Mouse (Mus musculus): Measurements from ENCODE around the gene Ankrd26. TPM values are rescaled to one million over a fixed set of nuclear protein-coding genes. Genes with fewer than 3 reads are reported as not detected.

Ankrd26 gene
- polyA plus RNA-seq, 1 experiment from 2014 or later = 7.1 TPM

- peak within 1 kb of the TSS; percentile 77 for H3K27ac ChIP-seq
- peak; percentile 93 for ATAC-seq (replicated peaks; ENCODE audit: insufficient number of reproducible peaks, insufficient read depth, low FRiP score, low read depth)
- H3K9me3 ChIP-seq (replicated peaks) = no peaks in the 10 kb centered on the region
- peaks cover 7% of the 10 kb centered on the region; the same call in 1 of the 2 replicates for H3K4me1 ChIP-seq (replicated peaks)
- peak within 1 kb of the TSS; percentile 78 for H3K4me2 ChIP-seq
- under 1% methylated on average over 41 of the region's 57 CpGs for WGBS
- peak within 1 kb of the TSS; percentile 76 for H3K4me3 ChIP-seq
- H3K27me3 ChIP-seq = no peaks in the 10 kb centered on the region
- H3K9ac ChIP-seq = peak within 1 kb of the TSS; percentile 76
- peaks cover 7% of the 10 kb centered on the region; the same call in 1 of the 2 replicates for H3K36me3 ChIP-seq
These were observed 82.9 kb downstream of the Ankrd26 start, which contains the start of gene Zfp9 for GRCm38 (mm10) chr6:118478957-118479708. TSS of gene Zfp9 (minus strand) at chr6:118479320.

GRCm38 (mm10) chr6:118477875-118478785 is 83.9 kb downstream of the Ankrd26 start:
- Histone ChIP-seq H3K4me2 (peak overlapping the region; percentile 78), H3K27ac (no peak overlapping the region), H3K9ac (peak overlapping the region; percentile 76), H3K27me3 (no peaks in the 10 kb centered on the region), H3K4me1 (replicated peaks) (peaks cover 7% of the 10 kb centered on the region; the same call in 1 of the 2 replicates), H3K36me3 (peaks cover 7% of the 10 kb centered on the region; the same call in 1 of the 2 replicates), H3K9me3 (replicated peaks) (no peaks in the 10 kb centered on the region), H3K4me3 (peak overlapping the region; percentile 76)
- no peak for ATAC-seq (replicated peaks; ENCODE audit: insufficient number of reproducible peaks, insufficient read depth, low FRiP score, low read depth)
- WGBS = 41% methylated on average over 10 of the region's 10 CpGs

- H3K4me3 ChIP-seq = no peak overlapping the region
- H3K27ac ChIP-seq = no peak overlapping the region
- peaks cover 43% of the 10 kb centered on the region for H3K36me3 ChIP-seq
- no peaks in the 10 kb centered on the region for H3K27me3 ChIP-seq
- H3K9me3 ChIP-seq (replicated peaks) = no peaks in the 10 kb centered on the region
- WGBS = 85% methylated on average over 15 of the region's 15 CpGs
- no peak for ATAC-seq (replicated peaks; ENCODE audit: insufficient number of reproducible peaks, insufficient read depth, low FRiP score, low read depth)
- H3K9ac ChIP-seq = no peak overlapping the region
- no peaks in the 10 kb centered on the region for H3K4me1 ChIP-seq (replicated peaks)
- no peak overlapping the region for H3K4me2 ChIP-seq
These were observed 99.8 kb downstream of the Ankrd26 start for GRCm38 (mm10) chr6:118462069-118462705.

- peaks cover 10% of the 10 kb centered on the region for H3K4me1 ChIP-seq (replicated peaks)
- WGBS = 77% methylated on average over 1 of the region's 1 CpGs
- H3K27ac ChIP-seq = no peak overlapping the region
- ATAC-seq (replicated peaks; ENCODE audit: insufficient number of reproducible peaks, insufficient read depth, low FRiP score, low read depth) = no peak
- H3K9me3 ChIP-seq (replicated peaks) = no peaks in the 10 kb centered on the region
- no peak overlapping the region for H3K9ac ChIP-seq
- H3K4me3 ChIP-seq = no peak overlapping the region
- H3K36me3 ChIP-seq = peaks cover 11% of the 10 kb centered on the region; the same call in 1 of the 2 replicates
- H3K27me3 ChIP-seq = no peaks in the 10 kb centered on the region
- no peak overlapping the region for H3K4me2 ChIP-seq
These were observed 104.3 kb downstream of the Ankrd26 start for GRCm38 (mm10) chr6:118457726-118458125.

GRCm38 (mm10) chr6:118455042-118455631 is 106.9 kb downstream of the Ankrd26 start, which contains the start of gene Zfp248:
TSS of gene Zfp248 (minus strand) at chr6:118455528.
- H3K27me3 ChIP-seq = no peaks in the 10 kb centered on the region
- WGBS = under 1% methylated on average over 43 of the region's 43 CpGs
- no peaks in the 10 kb centered on the region for H3K9me3 ChIP-seq (replicated peaks)
- peak within 1 kb of the TSS; percentile 72 for H3K9ac ChIP-seq
- H3K27ac ChIP-seq = peak within 1 kb of the TSS; percentile 85
- H3K4me2 ChIP-seq = peak within 1 kb of the TSS; percentile 77
- H3K36me3 ChIP-seq = no peaks in the 10 kb centered on the region; the same call in 1 of the 2 replicates
- H3K4me1 ChIP-seq (replicated peaks) = peaks cover 10% of the 10 kb centered on the region
- peak; percentile 92 for ATAC-seq (replicated peaks; ENCODE audit: insufficient number of reproducible peaks, insufficient read depth, low FRiP score, low read depth)
- H3K4me3 ChIP-seq = peak within 1 kb of the TSS; percentile 66

GRCm38 (mm10) chr6:118454452-118454851 is 107.6 kb downstream of the Ankrd26 start:
- H3K4me1 ChIP-seq (replicated peaks) = peaks cover 10% of the 10 kb centered on the region
- peak overlapping the region; percentile 85 for H3K27ac ChIP-seq
- ATAC-seq (replicated peaks; ENCODE audit: insufficient number of reproducible peaks, insufficient read depth, low FRiP score, low read depth) = no peak

More at GRCm38 (mm10) chr6:118454452-118454851, 107.6 kb downstream of the Ankrd26 start:
- Histone ChIP-seq H3K9me3 (replicated peaks) (no peaks in the 10 kb centered on the region), H3K9ac (peak overlapping the region; percentile 72), H3K4me3 (peak overlapping the region; percentile 66), H3K27me3 (no peaks in the 10 kb centered on the region), H3K4me2 (peak overlapping the region; percentile 77), H3K36me3 (no peaks in the 10 kb centered on the region; the same call in 1 of the 2 replicates)
- 43% methylated on average over 8 of the region's 8 CpGs for WGBS

Other genes starting within 250 kb of the Ankrd26 start
- gene Bms1, start 142.8 kb downstream of the Ankrd26 start, polyA plus RNA-seq (2015; fragmentation: Nextera tagmentation; extraction: Ambion mirVana) = 17.3 and 21.9 TPM in 2 replicates
- 3.8 and 5.4 TPM in 2 replicates for gene Zfp248, start 106.7 kb downstream of the Ankrd26 start, polyA plus RNA-seq (2015; fragmentation: Nextera tagmentation; extraction: Ambion mirVana)
- gene Zfp9, start 82.9 kb downstream of the Ankrd26 start, polyA plus RNA-seq (2015; fragmentation: Nextera tagmentation; extraction: Ambion mirVana) = 5.2 and 6.2 TPM in 2 replicates

Data from heart, embryonic 15.5 days (tissue).